Mouse (Mus musculus) liver, embryonic 12.5 days (tissue): ENCODE data around the gene Yeats2. TPM values are rescaled to one million over a fixed set of nuclear protein-coding genes. Genes with fewer than 3 reads are reported as not detected.

ENCODE experiments used
- ATAC-seq: fragments of 200-750 bp; cut with Nextera tagmentation; 2 replicates; pipeline ENCODE4 v1.8.0; 2017; ENCODE audit warnings: moderate number of reproducible peaks, mild to moderate bottlenecking, moderate library complexity
- H3K27ac ChIP-seq: fragments of 300-500 bp; sonication (generic); 2 replicates; pipeline ENCODE4 v1.5.1; 2016; ENCODE audit warnings: mild to moderate bottlenecking
- H3K27me3 ChIP-seq: fragments of 300-500 bp; sonication (generic); replicated peaks from 2 replicates; pipeline ENCODE4 v1.6.1; 2016; ENCODE audit warnings: mild to moderate bottlenecking, moderate library complexity
- H3K36me3 ChIP-seq: fragments of 300-500 bp; sonication (generic); 2 replicates; pipeline ENCODE4 v1.6.1; 2016; ENCODE audit warnings: mild to moderate bottlenecking, moderate library complexity
- H3K4me1 ChIP-seq: fragments of 300-500 bp; sonication (generic); 2 replicates; pipeline ENCODE4 v1.6.1; 2016
- H3K4me2 ChIP-seq: fragments of 300-500 bp; sonication (generic); 2 replicates; pipeline ENCODE4 v1.6.1; 2016; ENCODE audit warnings: mild to moderate bottlenecking, moderate library complexity
- H3K4me3 ChIP-seq: fragments of 300-500 bp; sonication (generic); 2 replicates; pipeline ENCODE4 v1.5.1; 2016; ENCODE audit warnings: mild to moderate bottlenecking, moderate library complexity
- H3K9ac ChIP-seq: fragments of 300-500 bp; sonication (generic); 2 replicates; pipeline ENCODE4 v1.6.1; 2016; ENCODE audit warnings: mild to moderate bottlenecking, moderate library complexity
- H3K9me3 ChIP-seq: fragments of 300-500 bp; sonication (generic); replicated peaks from 2 replicates; pipeline ENCODE4 v1.6.1; 2016; ENCODE audit warnings: mild to moderate bottlenecking, moderate library complexity
- WGBS: fragments of 180-500 bp; shearing (Covaris S2); methylation state at CpG from one replicate; pipeline ENCODE4 v1.1.7; 2016; ENCODE audit not compliant: insufficient replicate concordance; 5-methylcytosine and 5-hydroxymethylcytosine counted together
- polyA plus RNA-seq: library from polyadenylated mRNA; unstranded; fragments of >200 nt; fragmentation: Nextera tagmentation; extraction: Ambion mirVana; gene quantifications from 2 replicates; pipeline ENCODE4 v1.2.1, GENCODE M21; 2016

The Yeats2 gene
- polyA plus RNA-seq, 1 experiment from 2014 or later, result 14.0 TPM

GRCm38 (mm10) chr16:20196962-20197361, 56.1 kb downstream of the Yeats2 start:
- H3K4me1 ChIP-seq, result 0 out of 2 replicates have a peak, but pooled peaks cover 2% of the 10 kb centered on the region
- no peaks in the 10 kb centered on the region for H3K27me3 ChIP-seq
- H3K9me3 ChIP-seq, result no peaks in the 10 kb centered on the region
- WGBS, result 83% methylated on average over 5 of the region's 5 CpGs
- H3K36me3 ChIP-seq, result peaks cover 82% of the 10 kb centered on the region
- no peak overlapping the region for H3K4me3 ChIP-seq
- H3K27ac ChIP-seq, result no peak overlapping the region
- no peak overlapping the region for H3K9ac ChIP-seq
- no peak overlapping the region for H3K4me2 ChIP-seq
- ATAC-seq, result peak; percentile 79

DNA sequence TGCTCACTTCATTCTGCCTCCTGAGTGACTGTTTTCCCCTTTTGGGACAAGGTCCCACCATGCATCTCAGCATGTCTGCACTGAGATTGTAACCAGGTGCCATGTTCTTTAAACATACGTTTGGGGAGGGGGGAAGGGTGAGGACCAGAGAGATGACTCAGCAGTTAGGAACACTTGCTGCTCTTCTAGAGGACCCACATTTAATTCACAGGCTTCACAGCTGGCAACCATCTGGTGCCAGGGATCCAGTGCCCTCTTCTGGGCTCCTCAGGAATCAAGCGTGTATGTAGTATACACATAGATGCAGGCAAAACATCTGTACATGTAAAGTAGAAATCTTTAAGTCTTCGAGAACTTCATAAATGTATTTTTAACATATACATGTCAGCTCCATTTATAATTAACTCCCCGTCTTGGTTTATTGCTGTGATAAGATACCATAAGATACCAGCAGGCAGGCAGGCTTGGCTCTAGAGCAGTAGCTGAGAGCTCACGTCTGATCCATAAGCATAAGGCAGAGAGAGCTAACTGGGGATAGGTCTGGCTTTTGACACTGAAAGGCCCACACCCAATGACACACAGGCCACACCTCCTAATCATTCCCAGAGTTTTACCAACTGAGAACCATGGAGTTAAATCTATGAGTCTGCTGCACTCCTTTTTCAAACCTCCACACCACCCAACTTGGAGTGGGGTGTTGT, 58.8 kb downstream of the Yeats2 start:
- H3K4me2 ChIP-seq, result no peak overlapping the region
- H3K27me3 ChIP-seq, result no peaks in the 10 kb centered on the region
- no peak overlapping the region for H3K27ac ChIP-seq
- H3K36me3 ChIP-seq, result peaks cover 74% of the 10 kb centered on the region
- H3K4me3 ChIP-seq, result no peak overlapping the region
- no peaks in the 10 kb centered on the region for H3K4me1 ChIP-seq
- H3K9me3 ChIP-seq, result no peaks in the 10 kb centered on the region
- WGBS, result 69% methylated on average over 5 of the region's 5 CpGs
- no peak overlapping the region for H3K9ac ChIP-seq
- ATAC-seq, result no peak

GRCm38 (mm10) chr16:20213591-20214226, 72.8 kb downstream of the Yeats2 start:
- Histone ChIP-seq H3K36me3 (peaks cover 83% of the 10 kb centered on the region), H3K27ac (no peak overlapping the region), H3K4me3 (no peak overlapping the region), H3K9me3 (no peaks in the 10 kb centered on the region), H3K9ac (no peak overlapping the region), H3K4me1 (no peaks in the 10 kb centered on the region), H3K4me2 (no peak overlapping the region), H3K27me3 (no peaks in the 10 kb centered on the region)
- WGBS, result 75% methylated on average over 3 of the region's 3 CpGs
- ATAC-seq, result no peak

DNA sequence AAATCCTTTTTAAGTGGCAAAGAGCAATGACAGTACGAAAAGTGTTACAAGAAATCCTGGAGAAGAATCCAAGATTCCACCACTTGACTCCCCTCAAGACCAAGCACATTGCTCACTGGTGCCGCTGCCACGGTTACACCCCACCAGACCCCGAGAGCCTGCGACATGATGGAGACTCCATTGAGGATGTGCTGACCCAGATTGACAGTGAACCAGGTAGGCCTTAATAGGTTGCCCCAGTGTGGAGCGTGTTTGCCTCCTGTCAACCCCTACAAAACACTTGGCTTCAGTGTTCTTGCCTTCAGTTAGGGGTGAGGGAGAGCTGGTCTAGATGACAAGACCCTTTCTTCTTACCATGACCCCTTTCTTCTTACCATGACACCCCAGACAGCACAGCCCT, 81.9 kb downstream of the Yeats2 start:
- ATAC-seq, result no peak
- H3K4me3 ChIP-seq, result no peak overlapping the region
- H3K36me3 ChIP-seq, result peaks cover 90% of the 10 kb centered on the region
- H3K27me3 ChIP-seq, result no peaks in the 10 kb centered on the region
- 89% methylated on average over 6 of the region's 6 CpGs for WGBS
- no peak overlapping the region for H3K27ac ChIP-seq
- no peak overlapping the region for H3K4me2 ChIP-seq
- no peaks in the 10 kb centered on the region for H3K4me1 ChIP-seq
- no peaks in the 10 kb centered on the region for H3K9me3 ChIP-seq
- no peak overlapping the region for H3K9ac ChIP-seq

- H3K36me3 ChIP-seq, result peaks cover 90% of the 10 kb centered on the region
- 0 out of 2 replicates have a peak, but pooled peaks have one; percentile 18 for ATAC-seq
- H3K9ac ChIP-seq, result no peak overlapping the region
- no peak overlapping the region for H3K4me2 ChIP-seq
- WGBS, result 74% methylated on average over 4 of the region's 4 CpGs
- H3K9me3 ChIP-seq, result no peaks in the 10 kb centered on the region
- H3K4me1 ChIP-seq, result no peaks in the 10 kb centered on the region
- no peak overlapping the region for H3K27ac ChIP-seq
- H3K27me3 ChIP-seq, result no peaks in the 10 kb centered on the region
- H3K4me3 ChIP-seq, result no peak overlapping the region
Observed at GRCm38 (mm10) chr16:20226676-20227075, 85.8 kb downstream of the Yeats2 start.

DNA sequence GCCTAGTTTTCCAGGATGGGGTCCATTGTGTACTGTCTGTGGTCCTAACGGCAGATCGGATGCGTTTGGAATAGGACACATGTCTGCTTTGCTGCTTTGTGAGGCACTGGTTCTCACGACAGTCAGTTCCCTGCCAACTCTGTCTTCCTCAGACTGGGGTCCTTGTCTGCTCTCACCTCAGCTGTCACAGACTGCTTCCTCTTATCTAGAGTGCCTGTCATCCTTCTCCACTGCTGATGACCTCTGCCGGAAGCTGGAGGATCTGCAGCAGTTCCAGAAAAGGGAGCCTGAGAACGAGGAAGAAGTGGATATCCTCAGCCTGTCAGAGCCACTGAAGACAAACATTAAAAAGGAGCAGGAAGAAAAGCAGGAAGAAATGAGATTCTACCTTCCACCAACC, 86.6 kb downstream of the Yeats2 start:
- Histone ChIP-seq H3K4me2 (no peak overlapping the region), H3K4me1 (no peaks in the 10 kb centered on the region), H3K9me3 (no peaks in the 10 kb centered on the region), H3K9ac (no peak overlapping the region), H3K4me3 (no peak overlapping the region), H3K36me3 (peaks cover 85% of the 10 kb centered on the region), H3K27ac (no peak overlapping the region), H3K27me3 (no peaks in the 10 kb centered on the region)
- no peak for ATAC-seq
- 45% methylated on average over 6 of the region's 6 CpGs for WGBS

GRCm38 (mm10) chr16:20228167-20228566, 87.3 kb downstream of the Yeats2 start:
- Histone ChIP-seq H3K27ac (no peak overlapping the region), H3K4me3 (no peak overlapping the region), H3K27me3 (no peaks in the 10 kb centered on the region), H3K4me1 (no peaks in the 10 kb centered on the region), H3K36me3 (peaks cover 79% of the 10 kb centered on the region), H3K9me3 (no peaks in the 10 kb centered on the region), H3K9ac (no peak overlapping the region), H3K4me2 (no peak overlapping the region)
- WGBS, result 79% methylated on average over 5 of the region's 5 CpGs
- ATAC-seq, result no peak

DNA sequence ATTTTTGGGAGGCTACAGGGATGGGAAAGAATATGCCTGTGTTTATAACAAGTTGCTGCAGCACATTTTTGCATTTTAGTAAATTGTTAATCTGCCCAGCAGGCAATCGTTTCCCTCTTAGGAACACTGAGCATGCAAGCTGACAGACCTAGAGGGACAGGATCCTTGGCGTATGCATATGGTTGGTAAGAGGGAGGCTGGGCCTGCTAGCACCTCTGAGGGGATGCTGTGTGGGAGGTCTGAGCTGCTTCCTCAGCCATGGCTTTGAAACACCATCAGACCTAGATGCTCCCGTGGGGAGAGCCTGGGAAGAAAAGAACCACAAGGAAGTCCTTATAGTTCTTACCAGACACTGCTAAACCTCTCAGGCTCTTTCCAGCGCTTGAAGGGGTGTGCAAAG, 93.5 kb downstream of the Yeats2 start:
- Histone ChIP-seq H3K9me3 (no peaks in the 10 kb centered on the region), H3K4me3 (no peak overlapping the region), H3K4me1 (no peaks in the 10 kb centered on the region), H3K27me3 (peaks cover 17% of the 10 kb centered on the region), H3K27ac (no peak overlapping the region), H3K4me2 (no peak overlapping the region), H3K36me3 (peaks cover 26% of the 10 kb centered on the region), H3K9ac (no peak overlapping the region)
- no peak for ATAC-seq
- 58% methylated on average over 4 of the region's 4 CpGs for WGBS

DNA sequence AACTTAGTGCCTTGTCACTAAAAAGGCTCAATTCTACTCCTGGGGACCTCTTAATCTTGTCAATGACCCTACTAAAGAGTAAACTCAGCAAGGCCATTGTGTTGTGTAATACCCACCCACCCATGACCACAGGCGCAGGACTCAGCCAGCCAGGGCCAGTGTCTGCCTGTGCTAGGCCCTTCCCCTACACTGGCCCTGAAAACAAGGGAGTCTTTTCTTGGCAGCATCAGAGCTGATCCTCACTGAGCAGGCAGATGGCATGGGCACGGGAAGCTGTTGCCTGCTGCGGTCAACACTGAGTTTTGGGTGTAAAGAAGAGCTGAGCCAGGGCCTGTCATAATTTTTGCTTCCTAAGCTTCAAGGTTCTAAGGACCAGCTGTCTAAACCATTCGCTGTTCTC, 96.6 kb downstream of the Yeats2 start:
- H3K4me1 ChIP-seq, result peaks cover 10% of the 10 kb centered on the region; the same call in 1 of the 2 replicates
- H3K9me3 ChIP-seq, result no peaks in the 10 kb centered on the region
- H3K27me3 ChIP-seq, result peaks cover 47% of the 10 kb centered on the region
- ATAC-seq, result 0 out of 2 replicates have a peak, but pooled peaks have one; percentile 28
- 73% methylated on average over 4 of the region's 4 CpGs for WGBS
- no peaks in the 10 kb centered on the region for H3K36me3 ChIP-seq
- H3K4me3 ChIP-seq, result no peak overlapping the region
- H3K9ac ChIP-seq, result no peak overlapping the region
- H3K4me2 ChIP-seq, result no peak overlapping the region
- no peak overlapping the region for H3K27ac ChIP-seq

GRCm38 (mm10) chr16:20238646-20239045, 97.8 kb downstream of the Yeats2 start:
- H3K4me1 ChIP-seq, result peaks cover 10% of the 10 kb centered on the region; the same call in 1 of the 2 replicates
- no peak overlapping the region for H3K9ac ChIP-seq
- 74% methylated on average over 4 of the region's 4 CpGs for WGBS
- H3K4me3 ChIP-seq, result no peak overlapping the region
- H3K27me3 ChIP-seq, result peaks cover 52% of the 10 kb centered on the region
- no peak for ATAC-seq
- H3K4me2 ChIP-seq, result no peak overlapping the region
- no peak overlapping the region for H3K27ac ChIP-seq
- no peaks in the 10 kb centered on the region for H3K9me3 ChIP-seq
- no peaks in the 10 kb centered on the region for H3K36me3 ChIP-seq

DNA sequence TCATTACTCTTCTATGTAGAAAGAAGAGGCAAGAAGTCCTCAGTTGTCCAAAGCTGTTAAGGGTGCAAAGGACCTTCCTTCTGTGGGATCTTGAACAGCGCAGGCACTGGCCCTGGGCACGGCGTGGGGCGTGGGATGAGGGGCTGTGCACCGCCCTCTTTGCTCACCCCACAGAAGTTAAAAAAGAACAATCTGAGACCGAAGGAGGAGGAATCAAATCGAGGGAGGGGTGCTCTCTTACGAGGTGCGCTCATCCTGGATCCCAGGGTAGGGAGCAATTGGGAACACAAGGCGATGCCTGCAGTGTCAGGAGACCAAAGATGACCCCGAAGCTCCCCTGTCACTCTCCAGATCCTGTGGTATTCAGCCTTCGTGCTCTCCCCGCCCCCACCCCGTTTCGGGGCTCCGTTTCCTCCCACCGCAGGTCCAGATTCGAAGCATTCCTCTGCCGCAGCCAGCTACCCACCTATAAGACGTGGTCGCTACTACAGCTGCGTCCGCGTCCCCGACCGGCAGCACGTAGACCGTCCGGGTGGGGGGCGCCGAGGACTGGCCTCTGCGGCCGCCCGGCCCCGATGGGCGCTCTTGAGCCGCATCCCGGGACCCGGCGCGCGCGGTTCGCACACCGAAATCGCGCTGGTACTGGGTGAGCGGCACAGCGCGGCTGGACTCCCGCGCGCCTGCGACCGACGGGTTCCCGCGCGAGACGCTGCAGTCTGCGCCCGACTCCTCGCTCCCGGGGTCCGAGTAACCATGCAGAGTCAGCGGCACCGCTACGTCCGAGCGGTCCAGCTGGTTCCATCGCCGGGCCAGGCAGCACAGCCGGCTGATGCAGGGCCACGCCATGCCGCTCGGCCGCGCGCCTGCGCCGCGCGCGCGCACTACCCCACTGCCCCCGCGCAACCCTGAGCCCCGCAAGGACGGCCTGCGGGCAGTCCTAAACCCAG, 99.9 kb downstream of the Yeats2 start, which contains the start of gene Map6d1:
TSS of gene Map6d1 (minus strand) at position 891 of the 947 bp plus-strand sequence.
- Histone ChIP-seq H3K36me3 (no peaks in the 10 kb centered on the region), H3K4me2 (peak within 1 kb of the TSS; percentile 84), H3K4me3 (peak within 1 kb of the TSS; percentile 61), H3K27ac (no peak within 1 kb of the TSS), H3K27me3 (peaks cover 56% of the 10 kb centered on the region), H3K9ac (peak within 1 kb of the TSS; percentile 44), H3K4me1 (peaks cover 10% of the 10 kb centered on the region; the same call in 1 of the 2 replicates), H3K9me3 (no peaks in the 10 kb centered on the region)
- ATAC-seq, result peak; percentile 31
- WGBS, result 3% methylated on average over 89 of the region's 90 CpGs

- Histone ChIP-seq H3K4me1 (no peaks in the 10 kb centered on the region), H3K9me3 (no peaks in the 10 kb centered on the region), H3K9ac (no peak overlapping the region), H3K27me3 (peaks cover 12% of the 10 kb centered on the region), H3K36me3 (no peaks in the 10 kb centered on the region), H3K27ac (no peak overlapping the region), H3K4me2 (no peak overlapping the region), H3K4me3 (no peak overlapping the region)
- no peak for ATAC-seq
Observed at GRCm38 (mm10) chr16:20247103-20247502, 106.2 kb downstream of the Yeats2 start.
